Mouse (Mus musculus): ENCODE results near the gene Bmf. TPM values are rescaled to one million over a fixed set of nuclear protein-coding genes. Genes with fewer than 3 reads are reported as not detected.

Bmf gene
- total and polyA plus RNA-seq, 2 experiments = 3.9 to 17.0 TPM

DNA sequence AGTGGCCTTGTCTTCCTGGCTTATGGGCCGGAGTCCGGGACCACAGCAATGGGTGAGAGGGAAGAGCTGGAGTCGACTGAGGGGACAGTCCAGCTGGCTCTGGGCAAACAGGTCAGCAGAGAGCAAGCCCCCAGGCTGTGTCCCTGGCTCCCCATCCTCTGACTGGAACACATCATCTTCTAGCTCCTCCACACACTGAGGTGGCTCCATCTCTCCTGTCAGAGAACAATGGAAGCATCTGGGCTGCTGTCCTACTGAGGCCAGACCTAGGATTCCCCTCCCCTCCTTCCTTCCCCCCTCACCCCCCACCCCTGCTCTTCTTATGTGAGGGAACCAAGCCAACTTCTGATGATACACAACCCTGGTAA lies 2.7 kb downstream of the Bmf start:
- 82% methylated on average over 3 of the region's 3 CpGs for WGBS
- Histone ChIP-seq H3K27me3 (ENCODE audit: control insufficient read depth, insufficient read depth, low read length) (no peaks in the 10 kb centered on the region), H3K79me2 (ENCODE audit: control insufficient read depth, insufficient read depth, low read length) (no peaks in the 10 kb centered on the region), H3K9ac (ENCODE audit: low read depth, low read length) (peak overlapping the region; percentile 9; the same call in 1 of the 2 replicates), H3K4me3 (ENCODE audit: insufficient read depth, low read depth, low read length) (no peak overlapping the region), H3K27ac (replicated peaks; ENCODE audit: insufficient read depth, low read depth, low read length) (peak overlapping the region; percentile 16; the same call in 1 of the 2 replicates), H3K4me1 (ENCODE audit: control insufficient read depth, insufficient read depth, low read length) (peaks cover 42% of the 10 kb centered on the region), H3K36me3 (ENCODE audit: control insufficient read depth, insufficient read depth, low read length) (no peaks in the 10 kb centered on the region)
- TF ChIP-seq CTCF (IDR thresholded peaks at IDR 0.05; ENCODE audit: low read depth, low read length) (no peak), POLR2A (IDR thresholded peaks at IDR 0.05; ENCODE audit: extremely low read depth, insufficient read depth, low read length) (no peak)
- DNase-seq (ENCODE audit: extremely low read depth, low read depth, low spot score) = no peak

DNA sequence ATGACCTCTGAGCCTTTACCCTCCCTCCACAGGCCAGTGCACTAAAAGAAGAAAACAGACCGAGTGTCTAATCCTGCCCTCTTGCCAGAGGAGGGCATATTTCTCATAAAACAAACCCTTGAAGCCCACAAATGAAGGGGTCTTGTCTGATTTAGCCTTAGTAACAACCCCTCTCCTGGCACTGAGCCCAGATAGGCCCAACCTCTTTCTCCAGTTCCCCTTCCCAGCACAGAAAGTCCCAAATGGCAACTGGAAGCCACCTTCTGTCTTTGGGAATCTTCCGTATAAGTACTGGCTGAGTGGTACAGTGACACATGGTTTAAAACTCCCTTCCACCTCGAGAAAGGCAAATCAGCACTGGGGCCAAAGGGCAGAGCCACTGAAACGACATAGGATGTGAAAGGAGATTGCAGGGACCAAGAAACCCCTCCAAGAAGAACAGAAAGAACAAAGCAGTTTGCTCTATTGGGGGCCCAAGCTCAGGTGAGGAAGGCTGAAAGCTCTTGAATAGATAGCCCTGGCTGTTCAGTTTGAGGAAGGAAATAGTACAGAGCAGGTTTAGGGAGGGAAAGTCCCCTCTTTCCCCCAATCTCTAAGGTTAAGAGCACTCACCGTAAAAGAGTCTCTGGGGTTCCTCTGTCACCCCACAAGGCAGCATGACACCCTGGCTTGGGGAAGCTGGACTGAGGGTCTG lies 3.2 kb downstream of the Bmf start:
- Histone ChIP-seq H3K36me3 (ENCODE audit: control insufficient read depth, insufficient read depth, low read length) (no peaks in the 10 kb centered on the region), H3K27me3 (ENCODE audit: control insufficient read depth, insufficient read depth, low read length) (no peaks in the 10 kb centered on the region), H3K4me1 (ENCODE audit: control insufficient read depth, insufficient read depth, low read length) (peaks cover 42% of the 10 kb centered on the region), H3K9ac (ENCODE audit: low read depth, low read length) (peak overlapping the region; percentile 9), H3K4me3 (ENCODE audit: insufficient read depth, low read depth, low read length) (no peak overlapping the region), H3K27ac (replicated peaks; ENCODE audit: insufficient read depth, low read depth, low read length) (peak overlapping the region; percentile 16), H3K79me2 (ENCODE audit: control insufficient read depth, insufficient read depth, low read length) (no peaks in the 10 kb centered on the region)
- TF ChIP-seq CTCF (IDR thresholded peaks at IDR 0.05; ENCODE audit: low read depth, low read length) (no peak), POLR2A (IDR thresholded peaks at IDR 0.05; ENCODE audit: extremely low read depth, insufficient read depth, low read length) (no peak)
- DNase-seq (ENCODE audit: extremely low read depth, low read depth, low spot score) = no peak
- WGBS = 35% methylated on average over 5 of the region's 5 CpGs

DNA sequence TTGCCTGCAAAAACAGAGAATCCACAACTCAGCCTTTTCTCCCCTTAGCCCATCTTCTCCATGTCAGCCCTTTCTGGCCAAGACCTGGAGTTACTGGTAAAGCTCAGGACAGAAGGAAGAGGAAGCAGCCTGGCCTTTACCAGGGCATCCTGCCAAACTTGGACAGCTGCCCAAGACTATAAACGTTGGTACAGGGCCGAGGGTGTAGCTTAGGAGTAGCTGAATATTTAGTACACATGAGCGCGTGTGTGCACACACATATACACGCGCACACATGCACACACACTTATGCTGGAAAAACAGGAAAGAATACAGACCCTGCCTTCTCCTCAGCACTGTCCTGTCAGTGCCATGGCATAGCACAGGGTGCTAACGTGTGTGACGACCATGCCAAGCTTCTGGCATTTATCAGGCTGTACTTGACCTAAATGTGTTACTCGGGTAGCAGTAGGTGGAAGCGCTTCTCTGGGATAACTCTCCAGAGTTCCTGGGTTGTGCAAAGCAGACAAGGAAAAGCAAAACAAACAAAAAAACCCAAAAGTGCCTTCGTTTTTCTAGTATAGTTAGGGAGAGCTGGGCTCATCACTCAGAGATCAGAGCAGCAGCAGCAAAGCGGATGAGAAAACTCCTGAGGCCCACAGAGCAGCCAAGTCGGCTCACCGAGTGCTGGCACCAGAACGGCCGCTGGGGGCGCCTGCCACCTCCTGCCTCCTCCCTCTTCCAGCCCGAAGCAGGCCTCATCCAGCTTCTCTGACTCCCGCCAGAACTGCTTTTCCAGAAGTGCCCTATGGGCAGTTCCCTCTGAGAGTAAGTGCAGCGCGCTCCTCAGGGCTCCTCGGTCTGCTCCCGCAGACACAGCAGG lies 4.0 kb downstream of the Bmf start:
- peak; percentile 75 for DNase-seq (ENCODE audit: extremely low read depth, low read depth, low spot score)
- peak overlapping the region; percentile 79 for H3K27ac ChIP-seq (replicated peaks; ENCODE audit: insufficient read depth, low read depth, low read length)
- WGBS = 16% methylated on average over 23 of the region's 23 CpGs

DNA sequence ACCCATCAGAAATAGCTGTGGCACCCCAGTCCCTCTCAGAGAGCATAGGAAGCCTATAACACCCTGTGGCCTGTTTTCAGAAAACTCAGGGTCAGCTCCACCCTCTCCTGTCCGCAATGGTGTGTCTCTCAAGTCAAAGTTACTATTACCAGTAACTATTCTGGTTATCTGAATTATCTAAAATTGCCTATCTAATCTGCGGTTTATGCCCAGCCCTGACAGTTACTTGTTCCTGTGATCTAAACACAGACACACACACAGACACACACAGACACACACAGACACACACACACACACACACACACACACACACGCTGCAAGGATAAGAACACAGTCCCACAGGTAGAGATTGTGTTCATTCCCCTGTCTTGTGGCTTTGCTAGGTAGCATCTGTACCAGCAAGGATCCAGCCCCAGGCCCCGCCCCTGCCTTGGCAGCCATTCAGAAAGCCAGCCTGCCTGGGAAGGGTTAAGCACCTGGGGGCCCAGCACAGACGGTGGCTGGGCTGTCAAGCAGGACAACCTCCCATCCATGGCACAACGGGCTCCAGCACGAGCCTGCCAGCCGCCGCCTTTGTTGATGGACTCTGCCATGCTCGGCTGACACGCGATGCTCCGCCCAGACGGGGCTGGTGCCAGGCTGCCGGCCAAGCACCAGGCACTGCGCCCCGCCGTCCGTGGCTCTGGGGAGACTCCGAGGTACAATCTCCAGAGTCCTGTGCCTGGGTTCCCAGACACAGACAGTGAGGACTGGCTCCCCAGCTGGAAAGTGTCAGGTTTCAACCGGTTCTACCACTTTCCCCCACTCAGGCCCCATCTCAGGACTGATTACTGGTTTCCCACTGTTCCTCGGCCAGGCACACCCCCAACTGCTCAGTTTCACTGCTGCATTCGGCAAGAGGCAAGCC lies 5.3 kb downstream of the Bmf start:
- no peaks in the 10 kb centered on the region for H3K79me2 ChIP-seq (ENCODE audit: control insufficient read depth, insufficient read depth, low read length)
- H3K27me3 ChIP-seq (ENCODE audit: control insufficient read depth, insufficient read depth, low read length) = no peaks in the 10 kb centered on the region
- no peaks in the 10 kb centered on the region for H3K36me3 ChIP-seq (ENCODE audit: control insufficient read depth, insufficient read depth, low read length)
- DNase-seq (ENCODE audit: extremely low read depth, low read depth, low spot score) = peak; percentile 83
- peak overlapping the region; percentile 3; the same call in 1 of the 2 replicates for H3K4me3 ChIP-seq (ENCODE audit: insufficient read depth, low read depth, low read length)
- 29% methylated on average over 23 of the region's 23 CpGs for WGBS
- H3K9ac ChIP-seq (ENCODE audit: low read depth, low read length) = peak overlapping the region; percentile 68
- peaks cover 43% of the 10 kb centered on the region for H3K4me1 ChIP-seq (ENCODE audit: control insufficient read depth, insufficient read depth, low read length)
- peak overlapping the region; percentile 79 for H3K27ac ChIP-seq (replicated peaks; ENCODE audit: insufficient read depth, low read depth, low read length)
- TF ChIP-seq CTCF (IDR thresholded peaks at IDR 0.05; ENCODE audit: low read depth, low read length) (no peak), POLR2A (IDR thresholded peaks at IDR 0.05; ENCODE audit: extremely low read depth, insufficient read depth, low read length) (0 out of 2 replicates have a peak, but pooled peaks have one; percentile 26)

More for the DNA sequence above, 4.0 kb downstream of the Bmf start:
- Histone ChIP-seq H3K36me3 (ENCODE audit: control insufficient read depth, insufficient read depth, low read length) (no peaks in the 10 kb centered on the region), H3K4me1 (ENCODE audit: control insufficient read depth, insufficient read depth, low read length) (peaks cover 45% of the 10 kb centered on the region), H3K4me3 (ENCODE audit: insufficient read depth, low read depth, low read length) (no peak overlapping the region), H3K79me2 (ENCODE audit: control insufficient read depth, insufficient read depth, low read length) (no peaks in the 10 kb centered on the region), H3K27me3 (ENCODE audit: control insufficient read depth, insufficient read depth, low read length) (no peaks in the 10 kb centered on the region), H3K9ac (ENCODE audit: low read depth, low read length) (peak overlapping the region; percentile 4; the same call in 1 of the 2 replicates)
- TF ChIP-seq CTCF (IDR thresholded peaks at IDR 0.05; ENCODE audit: low read depth, low read length) (peak; percentile 87), POLR2A (IDR thresholded peaks at IDR 0.05; ENCODE audit: extremely low read depth, insufficient read depth, low read length) (no peak)

- H3K4me1 ChIP-seq (ENCODE audit: control insufficient read depth, insufficient read depth, low read length) = peaks cover 37% of the 10 kb centered on the region
- H3K9ac ChIP-seq (ENCODE audit: low read depth, low read length) = no peak overlapping the region
- no peaks in the 10 kb centered on the region for H3K27me3 ChIP-seq (ENCODE audit: control insufficient read depth, insufficient read depth, low read length)
- no peaks in the 10 kb centered on the region for H3K79me2 ChIP-seq (ENCODE audit: control insufficient read depth, insufficient read depth, low read length)
- H3K4me3 ChIP-seq (ENCODE audit: insufficient read depth, low read depth, low read length) = no peak overlapping the region
- DNase-seq (ENCODE audit: extremely low read depth, low read depth, low spot score) = peak; percentile 51
- no peaks in the 10 kb centered on the region for H3K36me3 ChIP-seq (ENCODE audit: control insufficient read depth, insufficient read depth, low read length)
- TF ChIP-seq CTCF (IDR thresholded peaks at IDR 0.05; ENCODE audit: low read depth, low read length) (peak; percentile 35; the same call in 1 of the 2 replicates), POLR2A (IDR thresholded peaks at IDR 0.05; ENCODE audit: extremely low read depth, insufficient read depth, low read length) (no peak)
- WGBS = 97% methylated on average over 1 of the region's 1 CpGs
- no peak overlapping the region for H3K27ac ChIP-seq (replicated peaks; ENCODE audit: insufficient read depth, low read depth, low read length)
These were observed 6.4 kb downstream of the Bmf start for GRCm38 (mm10) chr2:118542971-118543573.
